Mouse (Mus musculus): ENCODE data around the gene Nfyb. TPM values are rescaled to one million over a fixed set of nuclear protein-coding genes. Genes with fewer than 3 reads are reported as not detected.

Nfyb gene
- 2.0 and 3.1 TPM in 2 replicates for polyA plus RNA-seq (2012; rRNA removed)

DNA sequence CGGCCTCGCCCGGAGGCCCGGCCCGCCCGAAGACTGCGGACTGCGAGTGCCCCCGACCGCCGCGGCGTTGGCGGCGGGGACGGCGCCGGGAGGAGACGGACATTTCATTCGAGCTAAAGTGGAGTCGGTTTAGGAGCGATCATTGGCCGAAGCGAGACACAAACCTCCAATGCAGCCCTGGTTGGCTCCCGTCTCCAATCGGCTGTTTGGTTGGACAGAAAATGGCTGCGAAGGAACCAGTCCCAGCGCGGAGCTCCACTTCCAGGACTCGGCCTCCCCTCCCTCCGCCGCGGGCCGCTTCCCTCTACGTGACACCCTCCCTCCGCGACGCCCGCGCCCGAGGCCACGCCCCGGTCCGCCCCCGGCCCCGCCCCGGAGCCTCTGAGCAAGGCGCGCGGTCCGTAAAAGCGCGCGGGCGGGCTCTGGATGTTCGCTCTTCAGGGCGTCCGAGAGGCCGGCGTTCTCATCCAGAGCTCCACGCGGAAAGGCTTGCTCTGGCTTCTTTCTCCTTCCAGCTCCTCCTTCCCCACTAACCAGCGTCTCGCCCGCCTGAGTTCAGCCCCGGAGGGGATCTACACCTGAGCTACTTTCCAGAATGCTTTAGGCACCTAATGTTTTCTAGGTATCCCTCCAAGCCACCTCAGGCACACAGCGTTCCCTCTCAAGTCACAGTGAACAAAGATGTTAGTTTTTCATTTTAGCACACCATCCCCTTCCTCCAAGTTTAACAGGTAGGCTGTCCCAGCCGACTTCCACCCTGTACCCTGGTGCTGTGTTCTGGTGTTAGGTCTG lies at the start of gene Nfyb:
TSS of gene Nfyb (minus strand) at position 305 of the 792 bp plus-strand sequence.

Other genes starting within 250 kb of the Nfyb start
- 20.6 and 27.7 TPM in 2 replicates for gene 1190007I07Rik, start 140.9 kb downstream of the Nfyb start, polyA plus RNA-seq (2012; rRNA removed)
- gene Tdg, start 134.3 kb downstream of the Nfyb start, polyA plus RNA-seq (2012; rRNA removed), result 4.9 and 6.8 TPM in 2 replicates
- gene Glt8d2, start 73.5 kb downstream of the Nfyb start, polyA plus RNA-seq (2012; rRNA removed), result 0.49 and 0.58 TPM in 2 replicates
- gene Hcfc2, start 68.0 kb downstream of the Nfyb start, polyA plus RNA-seq (2012; rRNA removed), result 1.2 and 1.8 TPM in 2 replicates
- gene Txnrd1, start 69.8 kb upstream of the Nfyb start, polyA plus RNA-seq (2012; rRNA removed), result 22.9 and 33.3 TPM in 2 replicates
- 0.23 TPM in 1 of 2 replicates, not detected in the other for gene Eid3, start 102.5 kb upstream of the Nfyb start, polyA plus RNA-seq (2012; rRNA removed)
- 2.6 and 2.7 TPM in 2 replicates for gene Chst11, start 221.4 kb upstream of the Nfyb start, polyA plus RNA-seq (2012; rRNA removed)